Mouse (Mus musculus) sigmoid colon, adult 10 weeks (tissue): ENCODE results near the gene Nexmif. TPM values are rescaled to one million over a fixed set of nuclear protein-coding genes. Genes with fewer than 3 reads are reported as not detected.

Experiments used
- polyA plus RNA-seq: library from polyadenylated mRNA; stranded (reverse); fragments of 350-450 nt; fragmentation: Illumina TruSeq; extraction: RNeasy Lipid Tissue Mini Kit (QIAGEN cat#74804); gene quantifications from one replicate; pipeline ENCODE4 v1.2.3, GENCODE M21; 2014; ENCODE audit warnings: low read depth, low replicate concordance

The Nexmif gene
- 1.5 TPM for polyA plus RNA-seq

DNA sequence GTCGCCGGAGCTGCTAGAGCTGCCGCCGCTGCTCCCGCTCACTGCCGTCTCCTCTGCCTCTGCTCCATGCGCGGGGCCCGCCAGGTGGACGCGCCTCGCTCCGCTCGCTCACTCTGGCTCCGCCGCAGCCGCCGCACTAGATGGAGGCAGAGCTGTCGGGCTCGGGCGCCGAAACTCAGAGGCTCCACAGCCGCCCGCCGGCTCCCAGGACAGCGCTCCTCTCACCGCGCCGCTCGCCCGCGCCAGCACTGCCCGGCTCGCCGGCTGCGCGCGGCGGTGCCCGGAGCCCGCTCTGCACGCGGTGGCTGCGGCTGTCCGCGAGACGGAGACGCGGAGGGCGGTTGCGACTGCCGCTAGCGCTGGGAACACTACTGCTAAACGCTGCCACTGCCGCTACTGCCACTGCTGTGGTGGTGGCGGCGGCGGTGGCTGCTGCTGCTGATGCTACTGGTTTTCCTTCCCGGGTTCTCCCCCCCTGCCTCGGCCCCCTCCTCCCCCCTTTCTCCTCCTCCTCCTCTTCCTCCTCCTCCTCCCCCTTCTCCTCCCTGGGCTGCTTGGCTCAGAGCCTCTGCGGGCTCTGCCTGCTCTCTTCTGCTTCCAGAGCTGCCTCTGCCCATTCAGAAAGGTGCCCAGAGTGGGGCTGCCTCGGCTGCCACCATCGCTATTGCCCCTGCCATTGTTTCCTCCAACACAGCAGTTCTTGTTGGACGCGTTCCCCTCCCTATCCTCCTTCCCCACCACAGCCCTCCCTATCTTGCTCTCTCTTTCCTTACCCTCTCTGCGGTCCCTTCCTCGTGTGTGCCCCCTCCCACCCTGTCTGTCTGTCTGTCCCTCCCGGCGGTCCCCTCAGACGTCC, at the start of gene Nexmif:
Gene Nexmif, minus strand, starts transcription at position 450 of the 856 bp plus-strand sequence.

Other genes with a start within 250 kb of the Nexmif start
- 74.2 TPM for gene Rlim, start 219.9 kb downstream of the Nexmif start, polyA plus RNA-seq
- 97.7 TPM for gene Abcb7, start 212.7 kb upstream of the Nexmif start, polyA plus RNA-seq